Mouse (Mus musculus) kidney, postnatal 14 days (tissue): Measurements from ENCODE around the gene Cfap221.

Experiments used
- DNase-seq: peaks from one replicate; pipeline ENCODE4 v3.0.0; 2022; ENCODE audit warnings: mixed read lengths

Cfap221 gene

GRCm38 (mm10) chr1:119902551-119903230, 94.3 kb downstream of the Cfap221 start:
- peak; percentile 7 for DNase-seq

GRCm38 (mm10) chr1:119899195-119900123, 97.6 kb downstream of the Cfap221 start:
- peak; percentile 36 for DNase-seq

GRCm38 (mm10) chr1:119894936-119895335, 102.1 kb downstream of the Cfap221 start:
- DNase-seq: peak; percentile 63

GRCm38 (mm10) chr1:119893600-119893999, 103.4 kb downstream of the Cfap221 start:
- no peak for DNase-seq

GRCm38 (mm10) chr1:119892933-119893332, 104.1 kb downstream of the Cfap221 start:
- no peak for DNase-seq

GRCm38 (mm10) chr1:119891865-119892264, 105.2 kb downstream of the Cfap221 start:
- DNase-seq: no peak

GRCm38 (mm10) chr1:119891149-119891548, 105.9 kb downstream of the Cfap221 start:
- DNase-seq: no peak

GRCm38 (mm10) chr1:119889347-119889746, 107.7 kb downstream of the Cfap221 start:
- no peak for DNase-seq

- no peak for DNase-seq
These were observed 110.7 kb downstream of the Cfap221 start for GRCm38 (mm10) chr1:119886320-119886719.

- no peak for DNase-seq
These were observed 112.8 kb downstream of the Cfap221 start for GRCm38 (mm10) chr1:119884272-119884671.

- no peak for DNase-seq
These were observed 118.1 kb downstream of the Cfap221 start for GRCm38 (mm10) chr1:119878909-119879308.

GRCm38 (mm10) chr1:119877469-119877868, 119.6 kb downstream of the Cfap221 start:
- DNase-seq: no peak
